Mouse (Mus musculus) right cerebral cortex, adult 18-20 months (tissue): ENCODE measurements around the gene Crisp3.
"Not testable (repeated sequence)": the region's sequence is repeated elsewhere in the genome, so short reads cannot be mapped to it uniquely, and the experiment has no call there.

Experiments used
- DNase-seq: peaks from one replicate; pipeline ENCODE4 v3.0.0; 2022; ENCODE audit warnings: mixed read lengths

Gene Crisp3

GRCm38 (mm10) chr17:40242135-40242534 is at the start of gene Crisp3:
Gene Crisp3, minus strand, starts transcription at chr17:40242288.
- no peak for DNase-seq

- no peak for DNase-seq
Observed at GRCm38 (mm10) chr17:40285435-40285834, 43.3 kb upstream of the Crisp3 start.

- DNase-seq = no peak
Observed at GRCm38 (mm10) chr17:40275519-40275918, 33.4 kb upstream of the Crisp3 start.

DNA sequence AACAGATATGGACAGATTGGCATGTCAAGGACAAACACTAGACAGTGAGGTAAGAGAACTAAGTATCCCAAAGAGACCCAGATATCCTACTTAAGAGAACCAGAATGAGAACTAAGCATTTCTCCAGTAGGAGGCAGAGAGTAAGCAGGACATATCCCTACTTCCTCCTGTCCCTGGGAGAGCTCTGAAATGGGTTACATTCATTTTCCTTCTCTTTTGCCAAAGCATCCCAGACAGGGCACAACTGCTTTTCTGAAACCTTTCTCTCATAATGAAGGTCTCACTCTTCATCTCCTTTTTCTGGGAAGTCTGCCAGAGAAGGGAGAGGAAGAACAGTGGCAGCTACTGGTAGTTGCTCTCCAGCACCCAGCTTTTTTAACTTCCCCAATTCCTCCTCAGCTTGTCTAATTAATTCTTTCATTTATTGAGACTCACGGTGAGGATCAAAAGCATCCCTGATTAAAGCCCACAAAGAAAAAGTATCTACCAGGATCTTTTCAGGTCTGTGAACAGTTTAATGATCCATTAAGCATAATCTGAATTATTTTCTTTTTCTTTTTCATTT is 32.9 kb upstream of the Crisp3 start:
- DNase-seq = no peak

GRCm38 (mm10) chr17:40252487-40252886 is 10.4 kb upstream of the Crisp3 start:
- DNase-seq = no peak

DNA sequence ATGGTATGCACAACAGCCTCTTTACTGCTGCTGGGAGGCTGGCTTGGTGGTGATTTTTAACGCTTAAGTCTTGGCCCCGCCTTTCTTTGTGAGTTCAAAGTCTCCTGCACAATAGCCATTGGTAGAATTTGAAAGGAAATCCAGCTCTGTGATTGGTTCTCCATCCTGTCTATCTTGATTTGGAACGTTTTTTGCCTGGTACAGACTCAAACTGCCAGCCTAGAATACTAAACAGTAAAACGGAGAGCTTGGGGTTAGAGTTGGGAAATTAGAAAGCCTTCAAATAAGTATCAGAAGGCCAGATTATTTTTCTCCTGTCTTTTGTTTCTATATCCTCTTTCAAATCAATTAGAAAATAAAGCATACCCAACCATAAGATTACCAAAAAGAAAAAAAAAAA is 33.5 kb downstream of the Crisp3 start, which contains the start of gene Pgk2:
Gene Pgk2 (minus strand): TSS at position 101 of the 400 bp plus-strand sequence.
- no peak for DNase-seq

GRCm38 (mm10) chr17:40201803-40202202 is 40.3 kb downstream of the Crisp3 start:
- DNase-seq = not testable (repeated sequence)

- not testable (repeated sequence) for DNase-seq
Observed at GRCm38 (mm10) chr17:40190192-40190591, 51.9 kb downstream of the Crisp3 start.
